Mouse (Mus musculus) gastrocnemius, postnatal 14 days (tissue): Measurements from ENCODE around the gene Ctcf. TPM values are rescaled to one million over a fixed set of nuclear protein-coding genes. Genes with fewer than 3 reads are reported as not detected.

Source experiments
- DNase-seq: peaks from one replicate; pipeline ENCODE4 v3.0.0; 2021; ENCODE audit warnings: mixed read lengths
- intact Hi-C: fragments of 180-260 bp; cut with DNase I; formaldehyde crosslinking; loops from one replicate; pipeline ENCODE4 v1.15.1; 2025; ENCODE audit warnings: low total_unique reads
- total RNA-seq, 2 experiments: library from RNA; stranded (reverse); gene quantifications; 2 replicates each; pipeline ENCODE4 v1.2.3; 2021

Gene Ctcf
- total RNA-seq, 2 experiments from 2014 or later = 34.5 TPM

DNA sequence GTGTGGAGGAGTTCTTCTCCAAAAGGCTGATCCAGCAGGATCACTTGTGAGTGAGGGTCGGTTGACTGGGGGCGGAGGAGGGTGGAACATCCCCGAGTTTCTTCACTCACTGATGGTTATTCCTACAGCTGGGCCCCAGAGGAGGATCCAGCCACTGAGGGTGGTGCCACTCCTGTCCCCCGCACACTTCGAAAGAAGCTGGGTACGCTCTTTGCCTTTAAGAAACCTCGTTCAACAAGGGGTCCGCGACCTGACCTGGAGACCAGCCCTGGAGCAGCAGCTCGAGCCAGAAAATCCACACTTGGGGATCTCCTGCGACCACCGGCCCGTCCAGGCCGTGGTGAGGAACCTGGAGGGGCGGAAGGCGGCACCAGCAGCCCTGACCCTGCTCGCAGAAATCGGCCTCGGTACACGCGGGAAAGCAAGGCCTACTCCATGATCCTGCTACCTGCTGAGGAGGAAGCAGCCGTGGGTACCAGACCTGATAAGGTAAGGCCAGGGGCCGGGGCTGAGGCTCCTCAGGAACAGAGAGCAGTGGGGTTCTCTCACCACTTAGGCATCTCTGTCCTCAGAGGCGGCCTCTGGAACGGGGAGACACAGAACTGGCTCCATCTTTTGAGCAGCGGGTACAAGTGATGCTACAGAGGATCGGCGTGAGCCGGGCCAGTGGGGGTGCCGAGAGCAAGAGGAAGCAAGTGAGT, 58.9 kb downstream of the Ctcf start:
- no peak for DNase-seq
- intact Hi-C loops = no loop called here

DNA sequence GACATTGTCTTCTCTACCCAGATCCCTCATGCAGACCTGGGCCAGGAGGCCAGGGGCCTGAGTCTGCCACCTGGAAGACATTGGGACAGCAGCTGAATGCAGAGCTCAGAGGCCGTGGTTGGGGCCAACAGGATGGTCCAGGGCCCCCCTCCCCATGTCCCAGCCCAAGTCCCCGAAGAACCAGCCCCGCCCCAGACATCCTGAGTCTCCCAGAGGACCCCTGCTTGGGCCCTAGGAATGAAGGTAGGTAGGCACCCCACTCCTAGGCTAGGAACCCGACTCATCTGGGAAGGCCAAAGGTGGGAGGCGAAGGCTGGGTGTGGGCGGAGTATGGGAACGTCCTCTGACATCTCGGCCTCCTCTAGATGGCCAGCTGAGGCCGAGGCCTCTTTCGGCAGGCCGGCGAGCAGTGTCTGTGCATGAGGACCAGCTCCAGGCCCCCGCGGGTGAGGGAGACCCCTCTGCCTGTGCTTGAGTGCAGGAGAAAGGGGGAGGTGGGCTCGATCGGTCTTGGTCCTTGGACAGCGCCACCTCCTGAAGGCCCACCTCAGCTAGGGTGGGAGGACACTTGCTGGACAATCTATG, 60.9 kb downstream of the Ctcf start:
- intact Hi-C loops = no loop called here
- DNase-seq = no peak

DNA sequence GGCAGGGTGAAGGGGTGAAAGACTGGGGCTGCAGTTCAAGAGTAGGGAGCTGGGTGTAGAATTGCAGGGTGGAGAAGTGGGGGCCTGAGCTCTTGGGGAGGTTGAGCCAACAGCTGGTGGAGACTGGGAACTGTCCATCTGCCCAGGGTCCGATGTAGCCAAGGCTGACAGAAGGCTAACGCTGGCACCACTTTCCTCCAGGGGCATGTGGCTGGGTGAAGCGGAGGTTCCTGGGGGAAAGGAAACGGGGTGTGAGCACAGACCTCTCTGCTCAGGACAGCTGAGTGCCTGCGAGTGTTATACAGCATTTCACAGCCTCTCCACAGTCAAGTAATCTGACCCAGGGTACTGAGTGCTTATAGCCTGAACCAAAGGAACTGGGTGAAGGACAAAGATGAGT, 62.4 kb downstream of the Ctcf start:
- intact Hi-C loops = no loop called here
- no peak for DNase-seq

DNA sequence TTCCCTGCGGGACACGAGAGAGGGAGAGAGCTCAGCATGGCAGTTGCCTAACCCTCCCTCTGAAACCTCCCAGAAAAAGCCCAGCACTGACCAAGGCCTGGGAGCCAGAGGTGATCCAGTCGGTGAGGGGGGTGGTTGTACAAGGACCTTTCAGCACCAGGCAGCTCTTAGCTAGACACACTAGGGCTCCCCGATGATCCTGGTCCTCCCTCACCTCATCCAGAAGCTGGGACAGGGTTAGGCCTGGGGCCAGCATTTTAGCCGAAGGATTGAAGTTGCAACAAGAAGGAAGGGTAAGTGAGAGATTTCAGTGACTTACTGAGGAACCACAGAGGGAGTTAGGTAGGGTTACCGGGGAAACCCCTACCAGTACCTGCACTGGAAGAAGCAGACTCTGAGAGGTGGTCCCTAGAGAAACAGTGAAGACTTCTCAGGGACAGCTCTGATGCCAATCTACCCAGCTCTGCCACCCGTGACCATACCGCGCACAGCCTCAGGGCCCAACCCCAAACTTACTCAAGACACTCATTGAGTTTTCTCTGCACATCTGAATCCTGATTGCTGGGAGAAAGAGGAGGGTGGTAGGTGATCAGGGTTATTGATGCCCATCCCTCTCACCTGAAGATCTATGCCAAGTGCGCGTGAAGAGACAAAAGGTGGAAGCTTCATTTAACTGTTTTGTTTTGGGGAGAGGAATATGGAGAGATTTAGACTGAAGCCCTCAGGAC, 63.3 kb downstream of the Ctcf start:
- DNase-seq = no peak
- intact Hi-C loops = no loop called here

DNA sequence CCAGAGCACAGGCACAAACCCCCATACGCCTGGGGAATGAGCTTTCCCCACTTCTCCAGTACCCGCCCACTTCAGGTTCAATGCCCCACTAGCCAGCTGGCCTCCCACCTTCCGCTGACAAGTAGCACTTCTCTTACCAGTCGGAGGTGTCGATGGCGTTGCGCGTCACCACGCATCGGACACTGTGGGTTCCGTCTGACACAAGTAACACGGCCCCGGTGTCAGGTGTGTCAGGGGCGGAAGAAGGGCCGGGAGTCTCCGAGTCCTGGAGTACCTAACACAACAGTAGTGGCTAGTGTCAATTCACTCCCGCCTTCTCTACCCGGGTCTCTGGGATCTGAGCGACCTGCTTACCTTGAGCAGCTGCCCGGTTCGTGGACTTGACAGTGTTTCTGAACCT, 64.2 kb downstream of the Ctcf start:
- intact Hi-C loops = no loop called here
- peak; percentile 37 for DNase-seq

GRCm38 (mm10) chr8:105700966-105701824, 64.8 kb downstream of the Ctcf start, which contains the start of the genes Acd and Pard6a:
TSS of gene Acd (minus strand) at chr8:105701102.
TSS of gene Pard6a (plus strand) at chr8:105701148.
- intact Hi-C loops = no loop called here
- DNase-seq = peak; percentile 95

GRCm38 (mm10) chr8:105702001-105702401, 65.6 kb downstream of the Ctcf start:
- no peak for DNase-seq
- intact Hi-C loops = no loop called here

GRCm38 (mm10) chr8:105702731-105703415, 66.5 kb downstream of the Ctcf start:
- DNase-seq = no peak
- intact Hi-C loops = no loop called here

GRCm38 (mm10) chr8:105704146-105704812, 67.9 kb downstream of the Ctcf start:
- intact Hi-C loops = no loop called here
- DNase-seq = no peak

DNA sequence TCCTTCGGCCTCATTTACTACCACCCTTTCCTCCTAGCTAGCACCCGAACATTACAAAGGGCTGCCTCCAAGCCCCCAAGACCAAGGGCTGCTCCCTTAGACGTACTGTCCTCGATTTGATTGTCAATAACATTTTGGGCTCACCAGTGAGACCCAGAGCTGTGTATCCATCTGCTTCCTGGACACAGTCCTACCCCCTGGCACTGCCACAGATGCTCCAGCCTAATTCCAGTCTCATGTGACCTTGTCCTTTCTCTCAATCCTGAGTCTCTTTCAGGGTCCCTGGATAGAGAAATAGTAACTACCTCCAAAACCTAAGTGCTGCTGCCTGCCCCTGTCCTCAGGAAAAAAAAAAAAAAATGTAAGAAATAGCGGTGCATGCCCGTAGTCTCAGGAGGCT, 68.6 kb downstream of the Ctcf start:
- DNase-seq = no peak
- intact Hi-C loops = no loop called here

- DNase-seq = no peak
- intact Hi-C loops = no loop called here
These were observed 70.1 kb downstream of the Ctcf start for GRCm38 (mm10) chr8:105706426-105706825.

DNA sequence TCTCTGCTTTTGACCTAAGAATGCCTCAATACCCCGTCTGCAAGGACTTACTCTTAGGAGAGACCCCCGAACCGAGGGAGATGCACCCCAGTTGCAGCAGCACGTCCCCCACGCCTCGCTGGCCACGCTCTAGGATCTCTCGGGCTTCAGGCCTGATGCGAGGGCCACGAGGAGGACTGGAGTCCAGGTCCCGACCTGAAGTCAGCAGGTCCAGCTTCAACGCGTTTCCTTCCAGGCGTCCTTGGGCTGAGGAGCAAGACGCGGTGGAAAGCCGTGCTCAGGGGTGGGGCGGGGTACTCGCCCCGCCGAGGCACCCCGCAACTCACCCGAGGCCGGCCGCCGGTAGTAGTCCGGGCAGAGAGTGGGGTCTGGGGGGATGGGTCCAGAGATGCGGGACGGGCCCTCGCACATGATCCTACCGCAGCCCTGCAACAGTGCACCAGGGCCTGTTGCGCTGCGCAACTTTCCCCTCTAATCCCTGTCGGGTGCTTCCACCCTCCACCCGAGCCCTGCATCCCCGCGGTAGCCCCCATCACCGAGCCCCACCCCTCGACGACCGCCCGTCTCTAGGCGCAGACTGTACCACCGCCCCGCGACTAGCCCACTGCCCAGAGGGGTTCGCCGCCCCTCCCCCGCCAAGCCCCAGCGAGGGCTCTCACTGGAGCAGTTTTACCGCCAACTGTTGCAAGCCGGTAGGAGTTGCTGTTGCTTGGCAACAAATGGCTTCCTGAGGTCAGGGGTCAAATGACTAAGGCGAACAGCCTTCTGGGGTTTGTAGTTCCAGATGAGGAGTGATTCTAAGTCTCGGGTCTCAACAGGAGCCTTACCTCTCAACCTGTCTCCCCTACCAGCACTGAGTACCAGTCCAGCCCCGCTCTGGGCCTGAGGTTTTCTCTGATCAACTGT, 71.4 kb downstream of the Ctcf start, which contains the start of the genes 4933405L10Rik and Enkd1:
4933405L10Rik (plus strand) TSS at position 158 of the 906 bp plus-strand sequence.
Enkd1 (minus strand) TSS at position 713 of the 906 bp plus-strand sequence.
- DNase-seq = peak; percentile 81
- intact Hi-C loops = no loop called here

- intact Hi-C loops = no loop called here
These were observed 72.3 kb downstream of the Ctcf start for GRCm38 (mm10) chr8:105708675-105709074.

DNA sequence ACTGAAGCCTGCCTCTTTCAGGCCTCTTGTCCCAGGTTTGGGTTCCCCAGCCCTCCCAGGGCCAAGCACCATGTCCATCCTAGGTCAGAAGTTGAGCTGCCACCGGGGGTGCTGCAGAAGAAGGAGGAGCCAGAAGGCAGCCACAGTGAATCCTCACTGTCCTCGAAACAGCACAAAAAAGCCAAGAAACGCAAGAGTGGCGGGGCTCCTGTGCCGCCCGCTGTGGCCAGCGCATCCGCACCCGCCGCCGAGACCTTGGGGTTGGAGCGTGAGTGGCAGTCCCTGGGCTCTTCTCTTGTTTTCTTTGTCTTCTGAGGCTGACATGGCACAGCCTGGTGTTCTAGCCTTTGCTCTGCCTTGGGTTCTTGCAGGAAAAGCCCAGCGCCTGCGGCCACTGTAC, 72.9 kb downstream of the Ctcf start:
- DNase-seq = no peak
- intact Hi-C loops = no loop called here

More at GRCm38 (mm10) chr8:105708675-105709074, 72.3 kb downstream of the Ctcf start:
- no peak for DNase-seq

- intact Hi-C loops = loop anchor here (5.0 kb wide), 2 partner anchors 120 to 215 kb away; no protein-coding TSS in a partner anchor
- no peak for DNase-seq
These were observed 75.9 kb downstream of the Ctcf start for GRCm38 (mm10) chr8:105712286-105712685.

- intact Hi-C loops = loop anchor here (5.0 kb wide), 2 partner anchors 118 to 213 kb away; no protein-coding TSS in a partner anchor
- peak; percentile 87 for DNase-seq
These were observed 77.8 kb downstream of the Ctcf start for GRCm38 (mm10) chr8:105714139-105714538.

- DNase-seq = no peak
- intact Hi-C loops = no loop called here
These were observed 78.7 kb downstream of the Ctcf start for GRCm38 (mm10) chr8:105715042-105715441.
